Comparison of ENCODE assay signal across 14 mouse cellular contexts in the genomic region with DNA sequence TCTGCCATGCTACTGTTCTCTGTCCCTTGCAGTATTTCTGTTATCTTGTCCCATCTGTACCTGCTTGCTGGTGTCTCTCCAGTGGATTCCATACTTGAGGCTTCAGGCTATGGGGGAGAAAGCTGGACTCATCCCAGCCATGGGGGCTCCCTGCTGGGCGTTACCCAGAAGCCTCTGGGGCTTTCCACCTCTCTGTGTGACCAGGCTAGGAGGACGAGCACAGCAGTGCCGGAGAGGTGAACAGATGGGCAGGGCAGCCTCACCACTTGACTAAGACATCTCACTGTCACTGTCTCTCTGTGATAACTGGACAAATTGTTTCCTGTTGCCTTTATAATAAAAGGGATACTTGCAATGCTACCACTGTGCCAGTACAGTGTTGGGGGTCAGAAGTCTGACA. TPM values are rescaled to one million over a fixed set of nuclear protein-coding genes. Genes with fewer than 3 reads are reported as not detected.
"Had no signal": no experiment of that assay in that cellular context is flagged by ENCODE, and none has a peak within 500 bp of the region (broad histone marks: within the 10 kb centered on the region; RNA-seq: fewer than 3 reads in every experiment).

No protein-coding gene starts in this region.

- H3K9me3 ChIP-seq: limb, embryonic 10.5 days; liver, embryonic 15.5 days; midbrain, embryonic 10.5 days; neural tube, embryonic 15.5 days had no signal

- H3K27ac ChIP-seq: limb, embryonic 10.5 days; liver, embryonic 15.5 days; midbrain, embryonic 10.5 days; neural tube, embryonic 15.5 days had no signal

- H3K27me3 ChIP-seq: liver, embryonic 15.5 days; neural tube, embryonic 15.5 days had no signal

- H3K4me1 ChIP-seq: limb, embryonic 10.5 days; liver, embryonic 15.5 days; midbrain, embryonic 10.5 days; neural tube, embryonic 15.5 days had no signal

- H3K4me2 ChIP-seq: liver, embryonic 11.5 days; liver, embryonic 15.5 days; lung, embryonic 14.5 days; neural tube, embryonic 15.5 days had no signal

- H3K36me3 ChIP-seq: limb, embryonic 10.5 days; liver, embryonic 15.5 days; midbrain, embryonic 10.5 days; neural tube, embryonic 15.5 days had no signal

- DNase-seq: kidney, postnatal 25 days; lung, embryonic 14.5 days; lung, postnatal 10 days; lung, postnatal 4 days; midbrain, embryonic 14.5 days; right cerebral cortex, postnatal 25 days; thymus, postnatal 4 days had no signal

- H3K9ac ChIP-seq: liver, embryonic 15.5 days; lung, embryonic 14.5 days; neural tube, embryonic 15.5 days had no signal

- H3K4me3 ChIP-seq: limb, embryonic 10.5 days; liver, embryonic 15.5 days; midbrain, embryonic 10.5 days; myocyte; neural tube, embryonic 15.5 days had no signal

RNA-seq across cellular contexts. Expression of gene Prokr2, which starts 9.5 kb away (rescaled TPM):
- total RNA-seq: megakaryocyte, adult 5-6 weeks had no signal
- polyA plus RNA-seq: myocyte had no signal
